Mouse (Mus musculus): ENCODE data around the gene Gm6525.
A peak's percentile ranks its signal among the peaks of the same experiment; 100 is the strongest.

The Gm6525 gene

DNA sequence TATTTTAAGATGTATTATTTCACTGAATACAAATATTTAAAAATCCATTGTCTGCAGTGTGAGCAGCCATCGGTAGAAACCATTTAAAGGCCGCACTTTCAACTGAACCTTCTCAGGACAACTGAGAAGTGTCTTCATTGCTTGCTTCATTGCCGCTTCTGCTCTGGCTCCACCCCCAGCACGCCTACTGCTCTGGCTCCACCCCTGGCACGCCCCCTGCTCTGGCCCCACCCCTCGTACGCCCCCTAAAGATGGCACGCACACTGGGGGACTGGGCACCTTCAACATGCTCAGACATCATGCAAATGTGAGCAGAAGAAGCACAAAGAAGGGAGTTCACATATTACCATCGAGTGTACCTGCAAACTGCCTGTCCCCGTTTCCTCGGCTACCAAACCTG is 1.5 kb upstream of the Gm6525 start:
- peak in 1 of 2 experiments; percentile 13 for DNase-seq

DNA sequence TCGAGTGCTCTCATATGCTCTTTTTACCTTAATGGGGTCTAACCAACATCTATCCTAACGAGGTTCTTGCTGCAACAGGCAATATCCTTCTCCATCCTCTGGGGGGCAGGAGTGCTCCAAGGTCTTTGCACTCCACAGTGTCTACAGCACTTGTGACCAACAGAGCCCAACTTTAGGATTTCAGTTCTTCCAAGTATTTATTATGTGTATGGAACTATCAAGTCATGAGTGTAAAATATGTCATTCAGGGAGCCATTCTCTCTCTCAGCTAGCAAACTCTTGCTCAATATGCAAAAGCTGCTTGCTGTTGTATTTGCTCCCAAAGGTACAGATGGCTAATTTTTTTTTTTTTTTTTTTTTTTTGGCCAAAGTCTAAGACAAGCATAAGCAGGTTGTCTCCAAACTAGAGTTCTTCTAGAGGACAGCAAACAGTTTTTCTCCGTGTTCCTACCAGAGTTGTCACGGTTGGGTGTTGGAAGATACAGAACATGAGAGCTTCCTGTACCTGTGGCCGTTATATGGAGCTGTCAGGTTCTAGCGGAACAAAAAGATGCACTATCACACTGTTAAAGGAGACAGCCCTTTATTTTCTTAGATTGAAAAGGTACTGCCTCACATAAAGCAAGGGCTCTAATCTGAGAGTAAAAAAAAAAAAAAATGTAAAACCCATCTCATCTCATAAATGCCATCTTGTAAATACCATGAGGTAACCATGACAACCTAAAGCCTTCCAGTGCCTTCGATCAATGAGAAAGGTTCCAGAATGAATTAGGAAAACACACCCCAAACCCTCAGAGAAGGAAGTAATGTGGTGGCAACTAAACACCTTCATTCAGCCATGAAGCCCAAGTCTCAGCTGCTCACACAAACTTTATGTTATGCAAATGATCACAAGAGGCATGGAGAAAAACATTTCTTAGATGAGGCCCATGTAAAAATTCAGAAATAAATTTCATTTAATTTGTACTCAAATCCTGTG is 1.7 kb downstream of the Gm6525 start:
- peak; percentile 63 to 66 for DNase-seq

DNA sequence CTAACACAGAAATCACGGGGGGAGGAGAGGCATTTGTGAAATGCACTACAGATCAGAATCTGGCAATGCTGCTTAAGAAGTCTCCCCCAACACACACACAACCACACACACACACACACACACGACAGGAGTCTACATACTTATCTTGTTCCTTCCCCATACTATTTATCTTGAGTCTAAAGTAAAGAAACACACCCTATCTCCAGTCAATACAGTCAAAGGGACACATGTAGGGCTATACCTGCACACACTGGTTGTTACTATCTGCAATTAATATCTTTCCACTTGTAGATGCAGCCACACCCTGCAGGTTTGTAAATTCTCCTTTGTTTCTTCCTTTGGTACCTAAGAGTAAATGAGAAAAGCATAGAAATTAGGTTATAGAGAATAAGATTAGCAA is 3.9 kb downstream of the Gm6525 start:
- DNase-seq, result no peak

DNA sequence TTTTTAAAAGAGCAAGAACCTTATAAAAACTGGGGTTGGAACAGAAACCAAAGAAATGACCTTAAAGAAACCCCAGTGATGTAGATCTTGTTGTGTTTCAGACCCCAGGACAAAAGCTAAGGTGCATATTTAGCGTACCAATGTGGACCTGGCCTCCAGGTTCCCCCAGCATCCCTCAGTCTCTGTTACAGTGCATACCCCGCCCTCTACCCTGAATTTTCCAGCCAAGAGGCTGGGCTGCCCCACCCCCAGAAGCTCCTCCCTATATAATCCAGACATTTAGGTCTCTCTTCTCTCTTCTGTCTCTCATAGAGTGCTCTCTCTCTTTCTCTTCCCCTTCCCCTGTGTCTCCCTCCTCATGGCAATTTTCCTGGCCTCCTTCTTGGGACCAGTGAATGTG is 6.4 kb downstream of the Gm6525 start:
- DNase-seq, result no peak

DNA sequence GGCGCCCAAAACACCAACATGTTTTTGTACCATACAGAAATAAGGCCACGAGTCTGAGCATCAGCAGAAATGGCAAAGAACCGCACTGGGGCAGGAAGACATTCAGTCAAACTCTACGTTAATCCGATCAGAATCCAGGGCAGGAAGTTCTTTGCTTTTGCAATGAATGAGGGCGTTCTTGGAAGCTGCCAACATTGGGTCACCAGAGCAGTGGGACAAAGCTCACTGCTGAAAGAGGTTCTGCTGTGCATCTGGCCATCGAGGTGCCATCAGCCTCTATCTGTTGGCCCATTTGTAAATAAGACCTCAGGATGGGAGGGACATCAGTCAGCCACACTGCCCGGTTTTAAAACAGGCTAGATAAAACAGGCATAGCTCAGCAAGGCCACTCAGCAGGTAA is 7.2 kb downstream of the Gm6525 start:
- DNase-seq, result no peak

DNA sequence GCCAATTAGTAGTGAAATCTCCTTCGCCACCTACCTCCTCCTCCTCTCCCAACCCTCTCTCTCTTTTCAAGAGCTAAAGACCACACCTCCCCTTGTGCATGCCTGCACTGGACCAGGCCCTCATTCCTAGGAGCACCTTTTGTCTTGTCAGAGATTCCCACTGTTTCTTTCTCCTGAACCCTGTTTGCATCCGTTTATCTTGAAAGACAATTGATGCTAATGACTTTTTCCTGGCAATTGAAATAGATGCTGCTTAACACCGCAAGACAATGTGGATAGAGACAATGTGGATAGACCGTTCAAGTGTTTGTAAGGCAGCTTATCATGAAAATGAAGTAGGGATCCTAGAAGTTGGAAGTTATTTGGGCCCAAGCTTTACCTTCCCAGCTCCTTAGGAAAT is 7.8 kb downstream of the Gm6525 start:
- DNase-seq, result no peak

DNA sequence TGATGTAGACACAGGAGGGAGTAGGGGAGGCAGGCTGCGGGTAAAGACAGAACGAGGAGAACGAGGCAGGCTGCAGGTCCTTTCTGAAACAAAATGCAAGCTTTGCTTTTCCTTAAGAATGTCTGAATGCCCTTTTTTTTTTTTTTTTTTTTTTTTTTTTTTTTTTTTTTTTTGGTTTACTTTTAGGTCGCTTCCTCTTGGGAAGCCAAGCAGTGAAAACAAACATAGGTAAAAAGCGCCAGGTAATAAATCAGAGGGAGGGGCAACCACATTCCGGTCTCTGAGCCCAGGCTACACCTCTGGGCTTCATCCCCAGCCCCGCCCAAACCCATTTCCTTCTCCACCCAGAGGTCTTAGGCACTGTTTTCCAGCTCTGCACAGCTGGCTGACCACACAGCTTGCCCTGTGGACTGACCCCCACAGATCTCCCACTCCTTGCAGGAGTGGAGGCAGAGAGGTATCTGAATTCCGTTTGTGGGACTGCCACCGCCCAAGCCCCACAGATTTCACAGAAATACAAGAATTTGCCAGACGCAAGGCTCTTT is 15.8 kb downstream of the Gm6525 start:
- DNase-seq, result no peak

DNA sequence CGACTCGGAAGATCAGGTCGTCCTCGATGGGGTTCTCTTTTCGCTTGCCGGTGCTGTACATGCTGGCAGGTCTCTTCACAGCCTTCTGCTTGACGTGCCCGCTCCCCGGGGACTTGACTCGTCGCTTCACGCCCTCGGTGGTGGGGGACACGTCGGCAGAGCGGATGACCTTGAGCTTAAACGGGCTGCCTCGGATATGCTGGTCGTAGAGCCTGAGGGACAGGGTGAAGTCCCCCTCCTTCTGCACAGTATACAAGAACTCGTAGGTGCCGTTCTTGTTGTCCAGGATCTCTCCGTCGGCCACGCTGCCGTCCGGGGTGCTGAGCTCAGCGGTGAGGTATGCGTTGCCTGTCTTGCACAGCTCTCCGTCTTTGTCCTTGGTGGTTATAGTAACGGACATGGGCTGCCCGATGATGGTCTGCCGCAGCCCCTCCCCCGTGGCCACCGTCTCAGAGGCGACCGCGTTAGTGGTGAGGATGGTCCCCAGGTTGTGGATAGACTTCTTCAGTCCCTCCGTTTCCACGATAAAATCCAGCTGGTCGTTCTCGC is 16.7 kb downstream of the Gm6525 start:
- peak; percentile 8 to 17 for DNase-seq

DNA sequence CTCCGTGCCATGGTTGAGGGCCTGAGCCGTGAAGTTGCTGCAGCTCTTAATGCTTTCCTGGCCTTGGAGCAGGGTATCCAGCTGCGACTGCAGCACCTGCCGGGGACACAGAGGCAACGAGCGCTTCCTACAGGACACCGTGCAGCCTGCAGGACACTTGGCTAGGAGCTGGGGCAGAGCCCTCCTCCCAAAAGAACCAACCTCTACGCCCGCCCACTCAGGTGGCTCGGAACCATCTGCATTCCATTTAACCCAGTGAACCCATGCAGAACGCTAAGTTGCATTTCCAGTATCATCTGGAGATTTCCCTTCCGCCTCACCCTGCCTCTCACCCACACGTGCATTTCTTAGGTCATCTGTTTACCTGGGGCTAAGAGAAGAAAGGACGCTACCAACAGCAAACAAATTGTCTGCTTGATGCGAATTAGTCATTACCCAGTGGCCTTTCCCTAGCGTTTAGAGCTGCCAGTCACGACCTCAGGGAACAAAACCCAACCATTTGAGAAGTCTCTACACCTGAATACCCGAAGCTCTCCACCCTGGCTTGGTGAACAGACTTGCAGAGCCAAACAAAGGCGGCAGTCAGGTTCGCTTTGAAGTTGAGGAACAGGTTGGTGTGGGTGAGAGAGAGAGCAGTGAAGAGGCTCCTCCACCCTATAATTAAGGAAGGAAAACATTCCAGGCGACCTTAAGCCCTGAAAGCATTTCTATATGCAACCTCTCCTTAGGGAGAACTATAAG is 17.4 kb downstream of the Gm6525 start:
- DNase-seq, result no peak

DNA sequence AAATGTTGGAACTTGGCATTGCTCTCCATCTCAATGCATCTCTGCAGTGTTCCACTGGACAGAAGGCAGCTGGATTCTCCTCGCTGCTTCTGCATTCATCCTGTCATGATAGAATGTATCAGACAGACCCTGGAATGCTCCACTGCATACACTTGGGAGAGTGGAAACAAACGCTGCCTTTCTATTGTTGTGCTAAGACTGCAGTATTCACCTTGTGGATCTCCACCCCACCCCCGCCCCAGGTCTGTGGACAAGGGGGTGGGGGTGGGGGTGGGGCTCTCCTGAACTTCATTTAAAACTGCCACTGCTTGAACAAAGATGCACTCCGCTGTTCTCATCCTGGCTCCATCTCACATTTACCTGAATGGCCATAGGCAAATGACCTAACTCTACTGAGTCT is 20.0 kb downstream of the Gm6525 start:
- DNase-seq, result no peak

DNA sequence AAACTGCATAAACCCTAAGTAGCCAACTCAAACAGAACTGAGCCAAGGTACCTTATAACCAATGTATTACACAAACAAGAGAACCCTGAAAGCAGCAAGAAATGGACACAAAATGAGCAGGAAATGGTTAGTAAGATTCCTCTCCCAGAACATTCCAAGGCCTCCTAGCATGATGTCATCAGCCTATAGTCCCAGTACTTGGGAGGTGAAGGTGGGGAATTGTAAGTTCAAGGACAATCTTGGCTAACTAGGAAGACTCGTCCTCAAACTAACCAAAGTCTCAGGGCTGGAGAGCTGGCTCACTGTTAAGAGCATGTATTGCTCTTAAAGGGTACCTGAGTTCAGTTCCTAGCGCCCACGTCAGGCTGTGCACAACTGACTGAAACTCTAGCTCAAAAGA is 24.3 kb downstream of the Gm6525 start:
- DNase-seq, result no peak

DNA sequence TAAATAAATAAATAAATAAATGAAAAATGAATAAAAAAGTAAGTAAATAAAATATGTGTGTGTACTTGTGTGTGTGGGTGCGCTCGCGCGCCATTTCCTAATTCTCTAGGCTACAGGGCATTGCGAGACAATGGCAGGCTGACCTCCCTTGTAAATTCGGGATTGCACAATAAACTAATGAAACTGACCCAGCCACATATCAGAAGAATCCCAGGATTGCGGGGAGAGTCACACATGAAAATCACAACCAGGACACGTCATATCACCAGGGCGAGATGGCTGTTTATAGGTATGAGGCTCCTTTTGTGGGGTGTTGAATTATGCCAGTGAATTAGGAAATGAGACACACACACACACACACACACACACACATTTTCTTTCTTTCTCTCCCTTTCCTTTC is 25.6 kb downstream of the Gm6525 start:
- no peak for DNase-seq

DNA sequence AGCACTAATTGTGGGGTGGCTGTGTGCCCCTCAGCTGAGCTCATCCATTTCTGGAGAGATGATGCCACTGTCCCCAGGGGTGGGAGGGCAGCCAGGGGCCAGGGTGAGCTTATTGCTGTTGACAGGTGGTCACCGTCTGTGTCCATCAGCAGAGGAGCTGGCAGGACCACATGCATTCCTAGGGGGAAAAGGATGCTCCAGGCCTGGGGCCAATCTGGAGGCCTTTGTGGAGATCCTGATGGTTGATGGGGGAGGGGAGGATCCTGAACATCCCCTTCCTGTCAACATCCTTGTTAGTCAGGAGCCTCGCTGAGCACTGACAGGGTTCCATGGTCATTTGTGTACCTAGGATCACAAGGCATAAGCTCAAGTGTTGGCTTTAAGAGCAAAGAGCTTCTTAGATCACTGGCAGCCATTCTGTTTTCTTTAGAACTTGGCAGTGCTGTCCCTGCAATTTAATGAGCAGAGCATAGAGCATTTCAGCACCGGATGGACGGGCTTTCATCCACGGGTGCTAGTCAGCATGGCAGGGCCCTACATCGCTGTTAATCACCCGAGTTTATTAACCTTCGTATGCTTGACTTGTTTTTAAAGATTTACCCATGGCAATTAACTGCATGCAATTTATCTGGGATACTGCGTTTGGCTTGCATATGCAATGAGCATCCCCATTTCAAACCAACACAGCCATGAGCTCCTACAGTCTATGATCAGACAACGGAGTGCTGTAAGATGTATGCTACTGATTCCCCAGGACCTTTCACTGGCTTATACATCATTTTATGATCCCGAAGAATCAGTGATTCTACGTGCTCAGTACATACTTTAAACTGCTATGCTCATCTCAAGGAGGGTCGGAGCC is 26.9 kb downstream of the Gm6525 start:
- DNase-seq, result no peak

DNA sequence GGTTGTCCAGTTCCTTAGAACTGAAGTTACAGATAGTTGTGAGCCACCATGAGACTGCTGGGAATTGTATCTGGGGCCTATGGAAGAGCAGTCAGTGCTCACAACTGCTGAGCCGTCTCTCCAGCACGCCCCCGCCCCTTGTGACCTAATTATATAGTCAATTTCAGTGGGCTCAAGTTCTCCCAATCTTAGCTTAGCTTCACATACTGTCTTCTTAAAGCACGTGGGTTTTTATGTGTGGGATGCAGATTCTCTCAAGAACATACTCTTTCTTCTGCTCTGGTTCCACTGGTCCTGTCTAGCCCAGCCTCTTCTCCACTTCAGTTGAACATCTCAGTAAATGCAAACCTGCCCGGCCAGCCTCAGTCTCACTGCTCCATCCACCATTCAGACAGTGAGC is 30.7 kb downstream of the Gm6525 start:
- no peak for DNase-seq

DNA sequence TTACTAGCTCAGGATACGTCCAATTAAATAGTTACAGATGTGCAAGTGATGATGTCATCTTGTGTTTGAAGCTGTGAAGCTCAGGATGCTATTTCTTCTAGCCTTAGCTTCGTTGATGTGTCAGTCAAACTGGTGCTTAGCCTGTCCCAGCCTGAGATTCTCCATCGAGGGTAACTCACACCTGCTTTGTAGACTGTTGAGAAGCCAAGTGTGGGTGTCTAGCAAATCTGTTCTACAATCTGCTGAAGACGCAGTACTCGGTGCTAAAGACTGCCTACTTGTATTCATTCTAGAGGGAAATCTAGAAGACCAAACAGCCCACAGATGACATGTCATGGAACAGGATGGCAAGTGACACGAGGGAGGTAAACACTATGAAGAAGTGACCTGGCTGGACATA is 31.7 kb downstream of the Gm6525 start:
- no peak for DNase-seq

DNA sequence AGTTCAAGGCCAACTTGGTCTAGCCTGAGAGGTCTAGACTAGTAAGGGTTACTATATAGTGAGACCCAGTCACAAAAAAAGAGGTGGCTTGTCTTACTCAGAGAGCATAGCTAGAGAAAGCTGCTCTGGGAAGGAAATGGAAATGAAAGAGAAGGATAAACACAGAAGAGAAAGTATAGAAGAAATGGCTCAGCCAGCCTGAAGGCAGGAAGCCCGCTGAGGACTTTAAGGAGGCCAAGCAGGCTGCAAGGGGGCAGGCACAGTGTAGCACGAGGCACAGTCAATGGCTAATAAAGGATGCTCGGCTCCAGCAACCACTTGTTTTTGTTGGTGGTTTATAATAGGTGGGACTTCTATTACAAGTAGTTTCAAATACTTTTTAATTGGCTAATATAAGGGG is 32.2 kb downstream of the Gm6525 start:
- no peak for DNase-seq

DNA sequence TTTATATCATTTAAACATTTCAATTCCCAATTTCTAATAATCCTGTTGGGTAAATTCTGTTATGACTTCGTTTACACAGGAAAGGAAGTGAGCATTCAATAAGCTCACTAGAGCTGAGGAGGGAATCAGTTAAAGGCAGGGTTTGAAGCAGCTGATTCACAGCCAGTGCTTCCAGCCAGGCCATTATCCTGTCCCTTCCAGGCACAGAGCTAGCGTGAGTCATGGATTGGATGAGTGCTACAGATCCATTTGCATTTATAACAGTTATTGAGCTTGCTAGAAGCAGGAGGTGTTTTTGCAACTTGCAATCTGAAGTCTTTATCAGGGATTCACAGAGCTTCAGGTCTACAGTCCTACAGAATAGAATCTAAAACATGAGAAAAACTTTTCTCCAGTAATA is 33.5 kb downstream of the Gm6525 start:
- DNase-seq, result no peak

DNA sequence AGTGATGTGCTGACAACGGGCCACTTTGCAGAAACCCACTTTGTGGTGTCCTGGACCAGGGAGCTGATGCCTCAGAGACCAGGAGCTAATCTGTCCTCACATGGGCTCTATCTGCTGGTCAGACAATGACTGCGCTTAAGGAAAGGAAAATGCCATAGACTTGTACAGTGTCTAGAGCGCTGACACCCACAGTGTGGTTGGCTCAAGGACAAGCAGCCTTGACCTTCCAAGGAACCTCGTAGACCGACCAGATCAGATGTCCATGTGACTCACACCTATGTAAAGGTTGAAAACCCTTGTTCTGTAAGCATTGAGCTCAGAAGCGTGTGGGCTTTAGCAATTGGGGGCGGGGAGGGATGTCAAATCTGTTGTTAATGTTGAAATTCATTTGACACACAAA is 34.6 kb downstream of the Gm6525 start:
- DNase-seq, result no peak

DNA sequence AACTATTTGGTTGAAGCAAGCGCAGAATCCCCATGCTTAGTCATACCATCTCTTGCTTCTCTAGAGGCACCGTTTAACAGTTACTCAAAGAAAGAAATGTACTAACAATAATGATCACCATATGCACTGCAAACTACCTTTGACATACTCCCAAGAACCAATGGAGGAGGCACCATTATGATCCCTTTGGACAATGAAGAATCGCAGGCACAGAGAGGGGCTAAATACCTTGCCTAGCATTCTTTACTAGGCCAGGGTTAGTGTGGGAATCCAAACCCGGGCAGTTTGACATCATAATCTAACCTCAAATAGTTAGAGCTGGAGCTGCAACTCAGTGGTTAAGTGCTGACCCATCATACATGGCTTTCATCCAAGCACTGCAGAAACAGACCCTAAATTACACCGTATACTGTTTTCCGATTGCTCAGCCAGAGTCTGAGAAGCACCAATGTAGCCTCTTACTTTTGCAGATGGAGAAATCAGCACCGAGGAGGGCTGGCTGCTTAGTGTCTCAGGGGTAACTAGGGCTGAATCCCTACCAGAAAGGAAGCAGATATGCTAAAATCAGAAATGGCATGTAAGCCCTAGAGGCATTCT is 35.1 kb downstream of the Gm6525 start:
- DNase-seq, result no peak

DNA sequence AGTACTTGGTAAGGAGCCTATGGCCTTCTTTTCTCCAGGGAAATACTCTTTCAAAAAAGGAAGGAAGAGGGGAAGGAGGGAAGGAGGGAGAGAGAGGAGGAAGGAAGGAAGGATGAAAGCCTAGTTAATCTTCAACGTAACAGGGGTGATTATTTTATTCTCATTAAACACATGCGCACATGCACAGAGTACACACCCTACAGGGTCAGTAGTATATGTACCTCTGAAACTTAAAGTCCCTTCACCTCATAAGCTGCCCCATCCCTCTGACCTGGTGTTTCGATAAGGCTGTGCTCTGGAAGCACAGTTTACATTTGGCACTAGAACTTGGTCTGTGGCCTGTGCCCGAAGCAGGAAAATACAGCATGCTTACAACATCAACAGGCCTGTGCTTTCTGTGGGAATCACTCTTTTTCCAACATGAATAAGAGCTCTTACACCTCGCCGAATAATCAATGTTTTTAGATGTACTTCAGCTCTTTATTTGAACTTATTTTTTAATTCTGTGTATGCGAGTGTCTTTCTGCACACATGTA is 37.5 kb downstream of the Gm6525 start:
- no peak for DNase-seq

DNA sequence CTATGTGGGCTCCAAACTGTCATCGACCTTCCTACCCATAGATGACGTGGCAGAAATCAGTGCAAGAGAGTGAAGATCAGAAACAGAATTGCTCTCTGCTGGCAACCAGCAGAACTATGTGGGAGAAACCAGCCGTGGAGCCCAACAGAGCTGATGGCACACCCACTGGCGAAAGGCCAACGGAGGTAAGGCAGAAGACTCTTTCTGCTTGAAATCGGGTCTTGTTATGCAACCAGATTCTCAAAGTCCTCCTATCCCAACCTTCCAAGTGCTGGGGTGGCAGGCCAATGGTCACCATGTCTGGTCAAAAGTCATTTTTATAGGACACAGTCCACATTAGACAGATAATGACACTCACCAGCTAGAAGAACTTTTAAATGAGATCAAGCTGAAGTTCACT is 40.6 kb downstream of the Gm6525 start:
- DNase-seq, result no peak

DNA sequence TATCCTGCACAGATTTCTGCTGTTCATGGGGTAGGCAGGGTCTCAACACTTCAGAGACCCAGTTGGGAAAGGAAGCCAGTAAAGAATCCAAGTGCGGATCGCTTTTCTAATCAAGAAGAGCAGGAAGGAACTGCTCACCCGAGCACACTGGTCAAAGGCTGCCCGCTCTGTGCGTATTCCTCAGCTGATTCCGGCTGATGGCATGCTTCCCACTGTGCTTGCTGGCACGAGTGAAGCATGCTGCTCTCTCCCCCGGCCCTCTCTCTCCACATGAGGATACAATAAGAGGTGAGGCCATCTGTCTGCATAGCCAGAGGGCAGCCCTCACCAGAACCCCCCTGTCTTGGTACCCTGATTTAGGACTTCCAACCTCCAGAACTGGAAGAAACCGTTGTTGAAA is 41.3 kb downstream of the Gm6525 start:
- no peak for DNase-seq

Data from thymus, postnatal 36 days (tissue).